Mouse (Mus musculus): ENCODE data around the gene Btbd9. TPM values are rescaled to one million over a fixed set of nuclear protein-coding genes. Genes with fewer than 3 reads are reported as not detected.
A peak's percentile ranks its signal among the peaks of the same experiment; 100 is the strongest.

Btbd9 gene
- polyA plus RNA-seq, 1 experiment from 2014 or later, result 79.2 TPM

- 84% methylated on average over 5 of the region's 5 CpGs for WGBS
- no peak overlapping the region for H3K4me2 ChIP-seq
- H3K36me3 ChIP-seq, result peaks cover 81% of the 10 kb centered on the region
- no peak for ATAC-seq (ENCODE audit: insufficient number of reproducible peaks, insufficient read depth, low FRiP score, low TSS enrichment, low read depth)
- H3K9me3 ChIP-seq, result no peaks in the 10 kb centered on the region
- H3K27ac ChIP-seq, result no peak overlapping the region
- H3K4me3 ChIP-seq, result no peak overlapping the region
- H3K27me3 ChIP-seq, result no peaks in the 10 kb centered on the region
- H3K4me1 ChIP-seq, result peaks cover 6% of the 10 kb centered on the region; the same call in 1 of the 2 replicates
- H3K9ac ChIP-seq, result no peak overlapping the region
These were observed 22.0 kb upstream of the Btbd9 start for GRCm38 (mm10) chr17:30598300-30598699.

GRCm38 (mm10) chr17:30597786-30598185 is 21.5 kb upstream of the Btbd9 start:
- Histone ChIP-seq H3K9me3 (no peaks in the 10 kb centered on the region), H3K9ac (no peak overlapping the region), H3K4me1 (peaks cover 6% of the 10 kb centered on the region; the same call in 1 of the 2 replicates), H3K4me2 (no peak overlapping the region), H3K27me3 (no peaks in the 10 kb centered on the region), H3K36me3 (peaks cover 81% of the 10 kb centered on the region), H3K27ac (no peak overlapping the region), H3K4me3 (no peak overlapping the region)
- 93% methylated on average over 9 of the region's 9 CpGs for WGBS
- ATAC-seq (ENCODE audit: insufficient number of reproducible peaks, insufficient read depth, low FRiP score, low TSS enrichment, low read depth), result no peak

- peaks cover 63% of the 10 kb centered on the region for H3K36me3 ChIP-seq
These were observed 18.6 kb upstream of the Btbd9 start for GRCm38 (mm10) chr17:30594846-30595245.

GRCm38 (mm10) chr17:30594407-30594806 is 18.1 kb upstream of the Btbd9 start:
- Histone ChIP-seq H3K9ac (no peak overlapping the region), H3K27ac (no peak overlapping the region), H3K36me3 (peaks cover 60% of the 10 kb centered on the region), H3K27me3 (no peaks in the 10 kb centered on the region), H3K4me3 (no peak overlapping the region), H3K4me2 (no peak overlapping the region), H3K4me1 (peaks cover 6% of the 10 kb centered on the region; the same call in 1 of the 2 replicates), H3K9me3 (no peaks in the 10 kb centered on the region)
- WGBS, result 31% methylated on average over 5 of the region's 5 CpGs
- ATAC-seq (ENCODE audit: insufficient number of reproducible peaks, insufficient read depth, low FRiP score, low TSS enrichment, low read depth), result no peak

More at GRCm38 (mm10) chr17:30594846-30595245, 18.6 kb upstream of the Btbd9 start:
- no peak overlapping the region for H3K9ac ChIP-seq
- H3K27ac ChIP-seq, result no peak overlapping the region
- no peaks in the 10 kb centered on the region for H3K9me3 ChIP-seq
- 27% methylated on average over 6 of the region's 6 CpGs for WGBS
- no peak overlapping the region for H3K4me3 ChIP-seq
- no peak overlapping the region for H3K4me2 ChIP-seq
- ATAC-seq (ENCODE audit: insufficient number of reproducible peaks, insufficient read depth, low FRiP score, low TSS enrichment, low read depth), result no peak
- H3K4me1 ChIP-seq, result peaks cover 6% of the 10 kb centered on the region; the same call in 1 of the 2 replicates
- H3K27me3 ChIP-seq, result no peaks in the 10 kb centered on the region

GRCm38 (mm10) chr17:30590417-30591198 is 14.3 kb upstream of the Btbd9 start:
- no peak overlapping the region for H3K4me2 ChIP-seq
- peaks cover 26% of the 10 kb centered on the region for H3K36me3 ChIP-seq
- no peak overlapping the region for H3K4me3 ChIP-seq
- H3K9me3 ChIP-seq, result no peaks in the 10 kb centered on the region
- no peak for ATAC-seq (ENCODE audit: insufficient number of reproducible peaks, insufficient read depth, low FRiP score, low TSS enrichment, low read depth)
- WGBS, result 57% methylated on average over 17 of the region's 17 CpGs
- H3K27me3 ChIP-seq, result no peaks in the 10 kb centered on the region
- H3K27ac ChIP-seq, result no peak overlapping the region
- H3K4me1 ChIP-seq, result peaks cover 6% of the 10 kb centered on the region; the same call in 1 of the 2 replicates
- no peak overlapping the region for H3K9ac ChIP-seq

GRCm38 (mm10) chr17:30583258-30584001 is 7.1 kb upstream of the Btbd9 start:
- Histone ChIP-seq H3K4me1 (no peaks in the 10 kb centered on the region), H3K9ac (no peak overlapping the region), H3K4me3 (no peak overlapping the region), H3K27ac (no peak overlapping the region), H3K9me3 (no peaks in the 10 kb centered on the region), H3K4me2 (no peak overlapping the region), H3K27me3 (no peaks in the 10 kb centered on the region), H3K36me3 (no peaks in the 10 kb centered on the region)
- 72% methylated on average over 2 of the region's 2 CpGs for WGBS
- ATAC-seq (ENCODE audit: insufficient number of reproducible peaks, insufficient read depth, low FRiP score, low TSS enrichment, low read depth), result no peak

- no peak overlapping the region for H3K27ac ChIP-seq
- H3K4me3 ChIP-seq, result no peak overlapping the region
- no peaks in the 10 kb centered on the region for H3K9me3 ChIP-seq
- peaks cover under 1% of the 10 kb centered on the region; the same call in 1 of the 2 replicates for H3K4me1 ChIP-seq
- ATAC-seq (ENCODE audit: insufficient number of reproducible peaks, insufficient read depth, low FRiP score, low TSS enrichment, low read depth), result no peak
- H3K4me2 ChIP-seq, result no peak overlapping the region
- H3K36me3 ChIP-seq, result no peaks in the 10 kb centered on the region
- H3K9ac ChIP-seq, result no peak overlapping the region
- H3K27me3 ChIP-seq, result no peaks in the 10 kb centered on the region
- WGBS, result 78% methylated on average over 3 of the region's 3 CpGs
These were observed 6.0 kb upstream of the Btbd9 start for GRCm38 (mm10) chr17:30582313-30582712.

- no peaks in the 10 kb centered on the region for H3K9me3 ChIP-seq
- H3K4me3 ChIP-seq, result no peak overlapping the region
- H3K36me3 ChIP-seq, result no peaks in the 10 kb centered on the region
- H3K27ac ChIP-seq, result no peak overlapping the region
- H3K9ac ChIP-seq, result no peak overlapping the region
- H3K4me2 ChIP-seq, result no peak overlapping the region
- no peak for ATAC-seq (ENCODE audit: insufficient number of reproducible peaks, insufficient read depth, low FRiP score, low TSS enrichment, low read depth)
- H3K4me1 ChIP-seq, result peaks cover 7% of the 10 kb centered on the region
- WGBS, result 84% methylated on average over 6 of the region's 6 CpGs
- H3K27me3 ChIP-seq, result no peaks in the 10 kb centered on the region
These were observed 4.9 kb upstream of the Btbd9 start for GRCm38 (mm10) chr17:30581201-30581600.

- no peak for ATAC-seq (ENCODE audit: insufficient number of reproducible peaks, insufficient read depth, low FRiP score, low TSS enrichment, low read depth)
These were observed 4.5 kb upstream of the Btbd9 start for GRCm38 (mm10) chr17:30580781-30581180.

GRCm38 (mm10) chr17:30576946-30577345 is 658 bp upstream of the Btbd9 start:
- H3K4me2 ChIP-seq, result peak overlapping the region; percentile 76
- peak overlapping the region; percentile 74; the same call in 1 of the 2 replicates for H3K27ac ChIP-seq
- no peak for ATAC-seq (ENCODE audit: insufficient number of reproducible peaks, insufficient read depth, low FRiP score, low TSS enrichment, low read depth)
- WGBS, result 65% methylated on average over 12 of the region's 12 CpGs
- H3K9me3 ChIP-seq, result no peaks in the 10 kb centered on the region
- H3K9ac ChIP-seq, result peak overlapping the region; percentile 74
- no peaks in the 10 kb centered on the region for H3K36me3 ChIP-seq
- H3K4me3 ChIP-seq, result peak overlapping the region; percentile 59
- H3K4me1 ChIP-seq, result peaks cover 24% of the 10 kb centered on the region
- no peaks in the 10 kb centered on the region for H3K27me3 ChIP-seq

More at GRCm38 (mm10) chr17:30580781-30581180, 4.5 kb upstream of the Btbd9 start:
- H3K9ac ChIP-seq, result no peak overlapping the region
- WGBS, result 63% methylated on average over 1 of the region's 1 CpGs
- H3K4me1 ChIP-seq, result peaks cover 7% of the 10 kb centered on the region
- H3K27me3 ChIP-seq, result no peaks in the 10 kb centered on the region
- H3K4me2 ChIP-seq, result no peak overlapping the region
- H3K4me3 ChIP-seq, result no peak overlapping the region
- H3K36me3 ChIP-seq, result no peaks in the 10 kb centered on the region
- H3K27ac ChIP-seq, result no peak overlapping the region
- H3K9me3 ChIP-seq, result no peaks in the 10 kb centered on the region

GRCm38 (mm10) chr17:30575121-30575904 is 975 bp downstream of the Btbd9 start:
- 6% methylated on average over 35 of the region's 35 CpGs for WGBS
- peaks cover 24% of the 10 kb centered on the region for H3K4me1 ChIP-seq
- H3K4me2 ChIP-seq, result peak overlapping the region; percentile 76
- peak overlapping the region; percentile 74 for H3K9ac ChIP-seq
- H3K4me3 ChIP-seq, result peak overlapping the region; percentile 59
- H3K9me3 ChIP-seq, result no peaks in the 10 kb centered on the region
- H3K36me3 ChIP-seq, result no peaks in the 10 kb centered on the region
- ATAC-seq (ENCODE audit: insufficient number of reproducible peaks, insufficient read depth, low FRiP score, low TSS enrichment, low read depth), result peak; percentile 48; the same call in 1 of the 2 replicates
- H3K27ac ChIP-seq, result peak overlapping the region; percentile 74
- no peaks in the 10 kb centered on the region for H3K27me3 ChIP-seq

Data from embryonic facial prominence, embryonic 13.5 days (tissue).